Mouse (Mus musculus) lung, postnatal 0 days (tissue): ENCODE measurements around the gene Traf2. TPM values are rescaled to one million over a fixed set of nuclear protein-coding genes. Genes with fewer than 3 reads are reported as not detected.

ENCODE experiments used
- ATAC-seq: fragments of 200-750 bp; cut with Nextera tagmentation; 2 replicates; pipeline ENCODE4 v1.8.0; 2017; ENCODE audit warnings: moderate library complexity
- DNase-seq: peaks from one replicate; pipeline ENCODE4 v3.0.0-alpha.2; 2016; ENCODE audit warnings: low spot score
- H3K27ac ChIP-seq: fragments of 300-500 bp; sonication (generic); 2 replicates; pipeline ENCODE4 v1.5.1; 2014; ENCODE audit warnings: antibody characterized with exemption, mild to moderate bottlenecking, low read length, mixed read lengths
- H3K27me3 ChIP-seq: fragments of 300-500 bp; sonication (generic); replicated peaks from 2 replicates; pipeline ENCODE4 v1.6.1; 2014; ENCODE audit warnings: low read length, mixed read lengths; ENCODE audit not compliant: insufficient read depth
- H3K36me3 ChIP-seq: fragments of 300-500 bp; sonication (generic); 2 replicates; pipeline ENCODE4 v1.6.1; 2014; ENCODE audit warnings: low read length, mixed read lengths; ENCODE audit not compliant: insufficient read depth
- H3K4me1 ChIP-seq: fragments of 300-500 bp; sonication (generic); 2 replicates; pipeline ENCODE4 v1.6.1; 2014; ENCODE audit warnings: antibody characterized with exemption, low read depth, low read length, mixed read lengths; ENCODE audit not compliant: insufficient read depth
- H3K4me2 ChIP-seq: fragments of 300-500 bp; sonication (generic); replicated peaks from 2 replicates; pipeline ENCODE4 v1.6.1; 2014; ENCODE audit warnings: low read depth, mild to moderate bottlenecking, low read length, moderate library complexity, mixed read lengths
- H3K4me3 ChIP-seq: fragments of 300-500 bp; sonication (generic); 2 replicates; pipeline ENCODE4 v1.5.1; 2014; ENCODE audit warnings: low read depth, low read length
- H3K9ac ChIP-seq: fragments of 300-500 bp; sonication (generic); replicated peaks from 2 replicates; pipeline ENCODE4 v1.6.1; 2014; ENCODE audit warnings: low read depth, mild to moderate bottlenecking
- H3K9me3 ChIP-seq: fragments of 300-500 bp; sonication (generic); 2 replicates; pipeline ENCODE4 v1.6.1; 2016; ENCODE audit warnings: low read length, mixed read lengths
- CTCF ChIP-seq: IDR thresholded peaks from 2 replicates; pipeline ENCODE4 v1.5.1; 2016; ENCODE audit warnings: antibody characterized with exemption, mild to moderate bottlenecking
- EP300 ChIP-seq: IDR thresholded peaks from 2 replicates; pipeline ENCODE4 v1.6.1; 2016; ENCODE audit warnings: antibody characterized with exemption, mild to moderate bottlenecking, control low read depth
- WGBS: fragments of 180-500 bp; shearing (Covaris S2); extraction: QIAGEN DNeasy Blood & Tissue Kit; methylation state at CpG from one replicate; pipeline ENCODE4 v1.1.7; 2014; 5-methylcytosine and 5-hydroxymethylcytosine counted together
- polyA plus RNA-seq: library from polyadenylated mRNA; unstranded; fragments of >200 nt; fragmentation: Nextera tagmentation; extraction: Ambion mirVana; gene quantifications from 2 replicates; pipeline ENCODE4 v1.2.1, GENCODE M21; 2015

The Traf2 gene
- polyA plus RNA-seq, 1 experiment from 2014 or later = 21.0 TPM

DNA sequence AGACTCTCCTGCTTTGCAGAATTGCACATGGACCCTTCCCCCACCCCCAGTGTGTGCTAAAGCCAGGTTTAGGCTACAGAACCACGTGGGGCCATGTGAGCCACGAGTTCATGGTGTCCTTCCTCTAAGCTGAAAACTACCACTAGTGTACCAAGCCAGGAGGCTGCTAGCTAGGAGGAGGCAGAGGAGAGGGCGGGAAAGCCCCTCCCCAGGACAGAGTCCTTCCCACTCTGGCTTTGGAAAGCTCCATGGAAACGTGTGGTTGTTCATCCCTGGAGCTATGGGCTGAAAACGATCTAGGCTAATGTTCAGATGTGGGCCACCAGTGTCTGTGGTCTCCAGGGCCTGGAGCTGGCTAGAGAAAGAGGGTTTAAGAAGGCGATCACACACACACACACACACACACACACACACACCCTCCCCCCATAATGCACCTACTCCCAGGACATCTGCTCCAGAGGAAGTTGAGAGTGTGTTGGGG lies 33.9 kb upstream of the Traf2 start:
- H3K4me2 ChIP-seq = no peak overlapping the region
- H3K27ac ChIP-seq = no peak overlapping the region
- H3K4me3 ChIP-seq = no peak overlapping the region
- ATAC-seq (no peak), DNase-seq (no peak)
- H3K27me3 ChIP-seq = peaks cover 53% of the 10 kb centered on the region
- H3K9ac ChIP-seq = no peak overlapping the region
- no peak for TF ChIP-seq EP300
- TF ChIP-seq CTCF = no peak
- 31% methylated on average over 6 of the region's 6 CpGs for WGBS
- H3K9me3 ChIP-seq = no peaks in the 10 kb centered on the region
- peaks cover 26% of the 10 kb centered on the region for H3K4me1 ChIP-seq
- 0 out of 2 replicates have a peak, but pooled peaks cover 5% of the 10 kb centered on the region for H3K36me3 ChIP-seq

DNA sequence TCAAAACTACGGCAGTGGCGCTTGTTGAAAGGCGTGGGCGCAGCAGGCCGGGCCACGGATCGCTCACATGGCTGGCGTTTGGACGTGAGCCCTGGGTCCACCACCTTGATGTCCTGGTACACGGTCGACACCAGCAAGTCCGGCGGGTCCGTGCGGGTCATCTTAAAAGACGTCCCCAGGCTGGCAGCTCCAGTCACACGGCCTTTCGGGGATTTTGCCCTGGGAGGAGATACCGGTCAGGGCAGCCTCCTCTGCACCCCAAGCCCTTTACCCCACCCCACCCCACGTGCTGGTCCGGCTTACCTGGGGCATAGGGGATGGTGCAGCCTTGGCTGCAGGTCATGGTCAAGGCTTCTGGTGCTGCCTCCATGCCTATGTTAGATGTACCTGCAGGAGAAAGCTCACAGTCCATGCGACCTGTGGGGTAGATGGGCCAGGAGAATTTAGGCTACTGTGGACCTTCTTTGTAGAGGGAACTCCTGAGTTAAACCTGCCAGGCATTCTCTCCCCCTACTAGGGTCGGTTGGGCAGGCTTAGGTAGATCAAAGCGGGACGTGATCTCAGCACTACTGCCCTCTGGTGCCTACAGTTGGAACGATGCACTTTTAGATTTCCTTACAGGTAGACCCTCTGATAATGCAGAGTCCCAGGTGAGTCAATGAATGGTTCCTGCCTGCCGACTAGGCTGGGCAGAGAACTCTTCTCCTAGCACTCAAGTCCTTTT lies 33.2 kb upstream of the Traf2 start:
- Histone ChIP-seq H3K27me3 (peaks cover 53% of the 10 kb centered on the region), H3K4me1 (peaks cover 28% of the 10 kb centered on the region), H3K27ac (no peak overlapping the region), H3K9me3 (no peaks in the 10 kb centered on the region), H3K9ac (no peak overlapping the region), H3K36me3 (no peaks in the 10 kb centered on the region), H3K4me2 (peak overlapping the region; percentile 33; the same call in 1 of the 2 replicates), H3K4me3 (peak overlapping the region; percentile 24; the same call in 1 of the 2 replicates)
- WGBS = 5% methylated on average over 27 of the region's 27 CpGs
- DNase-seq (peak; percentile 43), ATAC-seq (no peak)
- TF ChIP-seq EP300 (no peak), CTCF (peak; percentile 68)

DNA sequence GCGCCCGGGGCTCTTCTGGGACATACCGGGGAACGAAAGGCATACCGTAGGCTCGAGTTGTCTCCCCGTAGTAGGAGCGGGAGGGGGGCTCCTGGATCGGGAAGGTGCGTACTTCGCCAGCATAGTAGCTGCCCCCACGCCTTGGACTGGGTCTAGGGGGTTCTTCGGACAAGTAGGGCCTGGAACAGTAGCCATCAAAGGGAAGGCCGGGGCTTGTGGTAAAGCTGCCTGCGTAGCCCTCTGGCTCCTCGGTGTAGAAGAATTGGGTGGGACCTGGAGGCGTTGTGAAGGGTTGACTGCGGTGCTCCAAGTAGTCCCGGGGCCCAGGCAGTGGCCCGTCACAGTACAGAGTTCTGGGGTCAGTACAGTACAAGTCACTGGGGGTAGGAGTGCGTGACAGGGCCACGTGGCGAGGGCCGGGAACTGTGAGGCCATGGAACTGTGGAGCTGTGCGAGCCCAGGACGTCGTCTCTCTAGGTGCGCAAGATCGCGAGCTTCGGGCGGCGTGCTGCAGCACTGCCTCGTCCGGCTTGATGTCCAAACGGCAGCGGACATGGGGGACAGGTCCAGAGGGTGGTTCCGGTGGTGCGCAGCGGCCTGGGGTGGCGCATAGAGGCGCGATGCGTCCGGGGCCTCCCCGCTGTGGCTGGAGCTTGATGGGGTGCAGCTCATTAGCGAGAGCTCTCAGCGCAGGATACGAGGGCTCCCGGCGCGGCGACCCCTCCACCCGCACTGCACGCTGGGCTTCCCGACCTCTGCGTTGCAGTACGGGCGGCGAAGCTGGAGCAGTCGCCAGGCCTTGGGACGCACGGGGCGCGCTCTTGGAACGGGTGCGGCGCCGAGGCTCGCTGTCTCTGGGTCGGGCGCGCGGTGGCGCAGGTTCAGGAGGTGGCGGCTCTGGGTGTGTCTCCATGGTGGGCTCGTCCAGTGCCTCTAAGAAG lies 32.3 kb upstream of the Traf2 start:
- Histone ChIP-seq H3K27me3 (peaks cover 53% of the 10 kb centered on the region), H3K4me3 (peak overlapping the region; percentile 24), H3K36me3 (no peaks in the 10 kb centered on the region), H3K4me2 (peak overlapping the region; percentile 33; the same call in 1 of the 2 replicates), H3K9ac (no peak overlapping the region), H3K4me1 (peaks cover 28% of the 10 kb centered on the region), H3K9me3 (no peaks in the 10 kb centered on the region), H3K27ac (no peak overlapping the region)
- WGBS = 5% methylated on average over 72 of the region's 77 CpGs
- TF ChIP-seq CTCF = no peak
- TF ChIP-seq EP300 = no peak
- ATAC-seq = no peak
- DNase-seq = no peak

DNA sequence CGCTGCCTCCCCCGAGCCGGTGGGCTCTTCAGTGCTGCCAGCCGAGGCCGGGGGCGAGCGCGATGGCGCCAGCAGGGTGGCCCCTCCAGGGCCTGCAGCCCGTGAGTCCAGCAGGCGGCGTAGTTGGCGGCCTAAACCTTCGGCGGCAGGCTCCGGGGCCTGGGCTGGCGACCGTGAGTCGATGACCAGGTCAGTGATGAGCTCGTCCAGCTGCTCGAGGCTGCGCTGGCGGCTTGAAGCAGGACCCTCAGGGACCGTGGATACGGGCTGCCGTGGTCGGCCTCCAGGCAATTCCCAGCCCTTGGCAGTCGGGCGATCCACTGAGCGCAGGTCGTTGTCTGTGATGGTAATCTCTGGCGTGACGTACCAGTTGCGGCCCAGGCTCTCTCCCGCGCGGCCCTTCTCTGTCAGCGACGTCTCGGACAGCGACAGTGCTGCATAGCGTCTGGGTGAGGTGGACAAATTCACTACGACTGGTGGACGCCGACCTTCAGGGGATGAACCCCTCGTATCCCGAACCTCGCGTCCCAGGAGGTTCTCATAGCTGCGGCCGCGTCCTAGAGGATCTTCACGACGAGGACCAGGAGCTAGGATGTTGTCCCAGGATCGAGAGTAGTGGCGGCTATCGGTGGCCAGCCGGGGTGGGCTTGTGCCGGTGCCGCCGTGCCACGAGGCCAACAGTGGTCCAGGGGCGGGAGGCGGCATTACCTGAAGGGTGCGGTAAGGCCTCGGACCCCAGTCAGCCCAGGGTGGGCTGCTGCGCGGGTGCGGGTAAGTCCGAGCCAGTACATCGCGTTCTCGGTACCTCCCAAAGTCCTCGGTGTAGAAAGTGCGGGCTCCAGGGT lies 31.4 kb upstream of the Traf2 start:
- Histone ChIP-seq H3K27ac (no peak overlapping the region), H3K4me2 (peak overlapping the region; percentile 34)

DNA sequence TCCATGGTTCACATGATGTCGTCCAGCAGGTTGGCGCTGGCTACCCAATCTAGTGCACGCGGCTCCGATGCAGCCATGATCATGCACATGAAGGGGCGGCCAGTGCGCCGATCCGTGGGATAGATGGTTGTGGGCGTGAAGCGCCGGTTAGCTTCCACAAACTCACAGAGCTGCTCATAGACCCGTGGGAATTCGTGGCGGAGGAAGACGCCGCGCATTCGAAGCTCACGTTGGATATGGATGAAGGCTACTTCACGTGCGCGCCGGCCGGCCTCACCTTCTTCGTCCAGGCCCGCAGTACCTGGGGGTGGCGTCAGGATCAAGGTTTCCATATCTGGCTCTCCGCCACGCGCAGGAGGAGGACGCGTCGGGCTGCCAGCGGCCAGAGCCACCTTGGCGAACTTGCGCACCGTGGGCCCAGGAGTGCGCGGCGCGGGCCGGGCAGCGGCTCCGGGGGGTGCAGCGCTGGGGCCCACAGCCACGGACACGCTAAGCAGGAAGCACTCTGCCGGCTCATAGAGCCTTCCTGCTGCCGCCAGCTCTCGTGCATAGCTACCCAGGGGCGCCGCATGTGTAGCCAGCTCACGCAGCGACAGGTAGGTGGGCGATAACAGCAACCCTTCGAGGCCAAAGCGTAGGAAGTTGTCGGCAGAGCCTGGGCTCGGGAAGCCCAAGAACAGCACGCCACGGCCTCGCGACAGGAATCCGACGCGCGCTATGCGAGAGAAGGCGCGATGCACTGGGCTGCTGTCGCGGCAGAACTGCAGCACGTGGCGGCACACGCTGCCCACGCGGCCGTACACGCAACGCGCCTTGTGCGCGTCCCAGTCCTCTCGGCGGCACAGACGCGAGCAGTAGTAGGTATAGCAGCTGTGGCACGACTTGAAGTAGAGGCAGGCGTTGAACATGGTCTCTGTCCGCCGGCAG lies 30.5 kb upstream of the Traf2 start:
- Histone ChIP-seq H3K27me3 (peaks cover 53% of the 10 kb centered on the region), H3K9me3 (no peaks in the 10 kb centered on the region), H3K4me3 (peak overlapping the region; percentile 10; the same call in 1 of the 2 replicates), H3K36me3 (no peaks in the 10 kb centered on the region), H3K4me1 (peaks cover 28% of the 10 kb centered on the region), H3K27ac (no peak overlapping the region), H3K9ac (no peak overlapping the region), H3K4me2 (peak overlapping the region; percentile 34)
- DNase-seq (no peak), ATAC-seq (no peak)
- 14% methylated on average over 92 of the region's 92 CpGs for WGBS
- TF ChIP-seq CTCF = no peak
- TF ChIP-seq EP300 = no peak

More for the DNA sequence above, 31.4 kb upstream of the Traf2 start:
- Histone ChIP-seq H3K4me3 (peak overlapping the region; percentile 10; the same call in 1 of the 2 replicates), H3K4me1 (peaks cover 28% of the 10 kb centered on the region), H3K9ac (no peak overlapping the region), H3K27me3 (peaks cover 53% of the 10 kb centered on the region), H3K9me3 (no peaks in the 10 kb centered on the region), H3K36me3 (no peaks in the 10 kb centered on the region)
- WGBS = 7% methylated on average over 71 of the region's 75 CpGs
- TF ChIP-seq EP300 = no peak
- TF ChIP-seq CTCF = peak; percentile 44
- ATAC-seq (no peak), DNase-seq (no peak)
